Mouse (Mus musculus) neural tube, embryonic 12.5 days (tissue): ENCODE results near the gene Evx2. TPM values are rescaled to one million over a fixed set of nuclear protein-coding genes. Genes with fewer than 3 reads are reported as not detected.

Source experiments
- ATAC-seq: fragments of 200-750 bp; cut with Nextera tagmentation; 2 replicates; pipeline ENCODE4 v1.8.0; 2017; ENCODE audit warnings: low read depth, mild to moderate bottlenecking, moderate TSS enrichment, moderate library complexity; ENCODE audit not compliant: low FRiP score
- H3K27ac ChIP-seq: fragments of 300-500 bp; sonication (generic); 2 replicates; pipeline ENCODE4 v1.5.1; 2016
- H3K27me3 ChIP-seq: fragments of 300-500 bp; sonication (generic); replicated peaks from 2 replicates; pipeline ENCODE4 v1.6.1; 2016; ENCODE audit warnings: mild to moderate bottlenecking
- H3K36me3 ChIP-seq: fragments of 300-500 bp; sonication (generic); 2 replicates; pipeline ENCODE4 v1.6.1; 2016; ENCODE audit warnings: mild to moderate bottlenecking
- H3K4me1 ChIP-seq: fragments of 300-500 bp; sonication (generic); 2 replicates; pipeline ENCODE4 v1.6.1; 2016
- H3K4me2 ChIP-seq: fragments of 300-500 bp; sonication (generic); replicated peaks from 2 replicates; pipeline ENCODE4 v1.6.1; 2016; ENCODE audit warnings: mild to moderate bottlenecking
- H3K4me3 ChIP-seq: fragments of 300-500 bp; sonication (generic); 2 replicates; pipeline ENCODE4 v1.5.1; 2016
- H3K9ac ChIP-seq: fragments of 300-500 bp; sonication (generic); 2 replicates; pipeline ENCODE4 v1.6.1; 2016; ENCODE audit warnings: mild to moderate bottlenecking
- H3K9me3 ChIP-seq: fragments of 300-500 bp; sonication (generic); 2 replicates; pipeline ENCODE4 v1.6.1; 2016; ENCODE audit warnings: mild to moderate bottlenecking
- WGBS: fragments of 180-500 bp; shearing (Covaris S2); methylation state at CpG from one replicate; pipeline ENCODE4 v1.1.7; 2016; 5-methylcytosine and 5-hydroxymethylcytosine counted together
- microRNA-seq: library from miRNA; unstranded; fragments of <30 nt; microRNA quantifications from one replicate; pipeline ENCODE4, GENCODE M21; 2017
- polyA plus RNA-seq: library from polyadenylated mRNA; unstranded; fragments of >200 nt; fragmentation: Nextera tagmentation; extraction: Ambion mirVana; gene quantifications from 2 replicates; pipeline ENCODE4 v1.2.1, GENCODE M21; 2016

Gene Evx2
- polyA plus RNA-seq, 1 experiment from 2014 or later: 1.1 TPM

DNA sequence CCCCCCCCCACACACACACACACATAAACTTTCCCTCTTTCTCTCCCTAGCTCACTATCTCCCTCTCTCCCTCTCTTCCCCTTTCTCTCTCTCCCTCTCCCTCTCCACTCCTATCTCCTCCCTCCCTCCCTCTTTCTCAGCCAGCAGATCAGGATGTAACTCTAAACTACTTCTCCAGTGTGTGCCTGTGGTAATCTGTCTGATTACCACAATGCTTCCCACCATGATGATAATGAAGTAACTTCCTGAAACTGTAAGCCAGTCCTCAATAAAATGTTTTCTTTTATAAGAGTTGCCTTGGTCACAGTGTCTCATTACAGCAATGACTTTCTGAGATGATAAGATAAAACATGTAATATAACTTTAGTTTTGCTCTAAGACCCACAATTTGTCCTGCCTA is 50.0 kb downstream of the Evx2 start:
- no peak overlapping the region for H3K4me3 ChIP-seq
- H3K9me3 ChIP-seq: no peaks in the 10 kb centered on the region
- no peak overlapping the region for H3K9ac ChIP-seq
- H3K36me3 ChIP-seq: no peaks in the 10 kb centered on the region
- H3K4me2 ChIP-seq: no peak overlapping the region
- H3K27me3 ChIP-seq: no peaks in the 10 kb centered on the region
- ATAC-seq: no peak
- no peak overlapping the region for H3K27ac ChIP-seq
- no peaks in the 10 kb centered on the region for H3K4me1 ChIP-seq

DNA sequence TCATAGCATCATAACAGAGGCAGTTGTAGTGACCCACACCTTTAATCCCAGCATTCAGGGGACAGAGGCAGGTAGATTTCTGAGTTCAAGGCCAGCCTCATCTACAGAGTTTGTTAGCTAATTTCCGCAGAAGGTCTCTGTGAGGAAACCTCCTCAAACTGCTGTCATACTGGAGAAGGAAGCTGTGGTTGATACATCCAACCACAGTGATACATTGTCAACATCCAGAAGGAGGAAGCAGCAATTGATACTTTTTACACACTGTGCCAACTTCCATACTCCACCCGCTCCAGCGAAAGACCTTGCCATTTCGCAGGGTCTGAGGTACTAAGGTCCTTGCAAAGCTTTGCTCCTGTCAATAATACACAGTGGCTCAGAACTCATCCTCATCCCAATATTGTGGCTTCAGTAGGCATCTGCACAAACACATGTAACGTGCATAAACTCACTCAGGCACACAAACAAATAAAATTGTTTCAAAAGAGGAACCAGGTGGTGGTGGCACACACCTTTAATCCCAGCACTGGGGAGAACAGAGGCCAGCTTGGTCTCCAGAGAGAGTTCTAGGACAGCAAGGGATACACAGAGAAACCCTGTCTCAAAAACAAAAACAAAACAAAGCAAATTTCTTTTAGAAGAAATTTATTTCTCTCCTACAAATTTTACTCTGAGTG is 53.1 kb downstream of the Evx2 start:
- no peaks in the 10 kb centered on the region for H3K27me3 ChIP-seq
- H3K9me3 ChIP-seq: no peaks in the 10 kb centered on the region
- ATAC-seq: no peak
- no peaks in the 10 kb centered on the region for H3K36me3 ChIP-seq
- no peaks in the 10 kb centered on the region for H3K4me1 ChIP-seq
- 92% methylated on average over 5 of the region's 5 CpGs for WGBS
- no peak overlapping the region for H3K9ac ChIP-seq
- H3K4me3 ChIP-seq: no peak overlapping the region
- H3K27ac ChIP-seq: no peak overlapping the region
- no peak overlapping the region for H3K4me2 ChIP-seq

DNA sequence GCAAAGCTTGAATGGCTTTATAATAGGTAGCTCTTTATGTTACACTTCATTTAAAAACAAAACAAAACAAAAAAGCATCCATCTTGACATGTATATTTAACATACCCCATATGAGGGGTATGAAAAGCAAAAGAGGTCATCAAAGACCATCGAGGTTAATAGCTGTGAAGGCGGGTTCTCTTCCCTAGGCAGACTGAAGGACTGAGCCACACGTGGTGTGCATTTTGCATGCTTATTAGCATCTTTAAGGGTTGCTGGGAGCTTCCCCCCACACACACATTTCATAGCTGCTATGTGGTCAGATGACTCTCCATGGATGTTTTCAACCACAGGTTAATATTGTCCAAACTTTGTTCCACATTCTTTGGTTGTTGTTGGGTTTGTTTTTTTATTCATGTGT is 55.3 kb downstream of the Evx2 start:
- no peak overlapping the region for H3K4me2 ChIP-seq
- H3K4me3 ChIP-seq: no peak overlapping the region
- H3K27ac ChIP-seq: no peak overlapping the region
- WGBS: 13% methylated on average over 3 of the region's 3 CpGs
- H3K9me3 ChIP-seq: no peaks in the 10 kb centered on the region
- no peaks in the 10 kb centered on the region for H3K27me3 ChIP-seq
- H3K4me1 ChIP-seq: no peaks in the 10 kb centered on the region
- H3K9ac ChIP-seq: no peak overlapping the region
- no peaks in the 10 kb centered on the region for H3K36me3 ChIP-seq
- ATAC-seq: no peak

Small RNA genes within 50 kb of the gene (microRNA-seq; reads per million reads assigned to microRNA genes)
- not detected for gene Gm44463

Other genes starting within 250 kb of the Evx2 start
- gene Lnpk, start 80.1 kb downstream of the Evx2 start, polyA plus RNA-seq: 48.4 and 51.7 TPM in 2 replicates
- gene Hoxd13, start 8.8 kb upstream of the Evx2 start, polyA plus RNA-seq: 0.57 and 2.5 TPM in 2 replicates
- gene Hoxd12, start 15.5 kb upstream of the Evx2 start, polyA plus RNA-seq: 4.1 and 8.0 TPM in 2 replicates
- gene Hoxd11, start 20.0 kb upstream of the Evx2 start, polyA plus RNA-seq: 19.1 and 25.2 TPM in 2 replicates
- gene Hoxd10, start 32.4 kb upstream of the Evx2 start, polyA plus RNA-seq: 48.9 and 49.0 TPM in 2 replicates
- gene Hoxd9, start 38.2 kb upstream of the Evx2 start, polyA plus RNA-seq: 34.4 and 36.8 TPM in 2 replicates
- 20.8 and 21.4 TPM in 2 replicates for gene Hoxd8, start 45.1 kb upstream of the Evx2 start, polyA plus RNA-seq
- 55.9 and 68.9 TPM in 2 replicates for gene Hoxd3, start 52.4 kb upstream of the Evx2 start, polyA plus RNA-seq
- 14.2 and 16.0 TPM in 2 replicates for gene Hoxd4, start 52.4 kb upstream of the Evx2 start, polyA plus RNA-seq
- 6.9 and 9.1 TPM in 2 replicates for gene Gm28230, start 67.2 kb upstream of the Evx2 start, polyA plus RNA-seq
- 6.8 and 7.8 TPM in 2 replicates for gene Hoxd1, start 103.4 kb upstream of the Evx2 start, polyA plus RNA-seq
- gene Mtx2, start 166.2 kb upstream of the Evx2 start, polyA plus RNA-seq: 139 and 144 TPM in 2 replicates